Mouse (Mus musculus) thymus, adult 2 months (tissue): ENCODE data around the gene Ntng2.

Experiments used
- CTCF ChIP-seq: fragments of 200-500 bp; IDR thresholded peaks from 2 replicates; pipeline ENCODE4 v1.5.1; 2012; ENCODE audit warnings: mild to moderate bottlenecking, control low read depth, low read length, moderate library complexity, borderline replicate concordance; ENCODE audit not compliant: control insufficient read depth, poor library complexity, insufficient read depth; ENCODE audit errors: extremely low read depth
- POLR2A ChIP-seq: fragments of 200-500 bp; IDR thresholded peaks from 2 replicates; pipeline ENCODE4 v1.6.1; 2012; ENCODE audit warnings: mild to moderate bottlenecking, low read length, control low read depth, moderate library complexity; ENCODE audit not compliant: control insufficient read depth, poor library complexity, insufficient read depth; ENCODE audit errors: extremely low read depth

DNA sequence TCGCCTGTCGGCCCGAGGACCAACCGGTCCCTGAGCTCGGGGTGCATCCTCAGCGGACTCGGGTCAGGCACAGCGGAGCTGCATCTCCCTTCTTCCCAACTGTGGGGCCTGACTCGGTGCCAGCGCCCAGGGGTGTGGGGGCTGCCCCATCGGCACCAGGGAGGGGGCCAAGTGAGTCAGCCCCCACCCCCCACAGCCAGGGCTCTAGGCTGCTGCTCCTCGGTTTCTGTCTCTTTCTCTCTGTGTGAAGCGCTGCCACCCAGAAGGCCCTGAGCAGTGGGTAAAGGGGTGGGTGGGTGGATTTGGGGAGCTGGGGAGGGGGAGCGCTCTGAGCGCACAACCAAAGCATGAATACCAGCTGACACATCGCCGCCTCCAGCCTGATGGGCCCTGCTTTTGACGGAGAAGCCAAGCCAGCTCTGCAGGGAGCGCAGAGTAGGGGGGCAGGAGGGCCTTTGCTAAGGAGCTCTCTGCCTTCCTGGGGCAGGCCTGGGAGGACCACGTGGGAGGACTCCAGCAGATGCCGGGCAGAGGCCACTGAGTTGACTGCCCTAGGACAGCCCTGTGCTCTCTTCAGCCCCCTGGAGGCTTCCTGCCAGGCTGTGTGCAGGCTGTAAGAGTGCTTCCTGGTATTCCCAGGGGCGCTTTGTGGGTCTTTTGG, 530 bp upstream of the Ntng2 start:
- no peak for TF ChIP-seq CTCF
- no peak for TF ChIP-seq POLR2A
